Mouse (Mus musculus): ENCODE measurements at regions not wholly inside any gene's neighbourhood (a gene's known extent, or its start where the extent isn't known, plus 50 kb on each side); places are given as distances from the start of the nearest gene placed in this dataset.
A peak's percentile ranks its signal among the peaks of the same experiment; 100 is the strongest.

DNA sequence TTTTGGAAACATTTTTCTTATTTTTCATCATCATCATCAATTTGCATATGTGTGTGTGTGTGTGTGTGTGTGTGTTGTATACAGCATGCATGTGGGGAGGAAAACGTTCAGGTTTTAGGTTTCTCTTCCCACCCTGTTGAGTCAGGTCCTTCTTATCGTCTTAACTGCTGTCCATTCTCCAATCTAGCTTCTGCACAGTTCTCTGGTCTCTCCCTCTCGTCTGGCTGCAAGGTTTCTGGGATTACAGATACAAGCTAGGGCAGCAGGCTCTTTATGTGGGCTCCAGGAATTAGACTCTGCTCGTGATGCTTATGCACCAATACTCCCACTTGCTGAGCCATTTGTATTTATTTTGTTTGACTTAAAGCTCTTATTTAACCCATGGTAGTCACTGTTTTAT lies 226.6 kb upstream of the Cwc22 start:
- Histone ChIP-seq H3K27me3 (ENCODE audit: control insufficient read depth, insufficient read depth, low read length) (no peaks in the 10 kb centered on the region), H3K9ac (ENCODE audit: low read depth, low read length, severe bottlenecking) (no peak overlapping the region), H3K36me3 (ENCODE audit: control insufficient read depth, insufficient read depth, low read length) (no peaks in the 10 kb centered on the region), H3K4me3 (replicated peaks; ENCODE audit: low read length) (no peak overlapping the region), H3K9me3 (ENCODE audit: control insufficient read depth, low read length) (0 out of 2 replicates have a peak, but pooled peaks cover 4% of the 10 kb centered on the region), H3K27ac (replicated peaks; ENCODE audit: low read depth, low read length) (no peak overlapping the region), H3K4me2 (replicated peaks; ENCODE audit: low read depth, low read length, severe bottlenecking) (no peak overlapping the region), H3K4me1 (ENCODE audit: control insufficient read depth, insufficient read depth, low read length) (no peaks in the 10 kb centered on the region)
- 61% methylated on average over 4 of the region's 4 CpGs for WGBS
- DNase-seq (ENCODE audit: low spot score) (no peak), ATAC-seq (ENCODE audit: low FRiP score, low read depth) (no peak)
- TF ChIP-seq POLR2A (IDR thresholded peaks at IDR 0.05; ENCODE audit: borderline replicate concordance, extremely low read depth, insufficient read depth, insufficient read length), result no peak

DNA sequence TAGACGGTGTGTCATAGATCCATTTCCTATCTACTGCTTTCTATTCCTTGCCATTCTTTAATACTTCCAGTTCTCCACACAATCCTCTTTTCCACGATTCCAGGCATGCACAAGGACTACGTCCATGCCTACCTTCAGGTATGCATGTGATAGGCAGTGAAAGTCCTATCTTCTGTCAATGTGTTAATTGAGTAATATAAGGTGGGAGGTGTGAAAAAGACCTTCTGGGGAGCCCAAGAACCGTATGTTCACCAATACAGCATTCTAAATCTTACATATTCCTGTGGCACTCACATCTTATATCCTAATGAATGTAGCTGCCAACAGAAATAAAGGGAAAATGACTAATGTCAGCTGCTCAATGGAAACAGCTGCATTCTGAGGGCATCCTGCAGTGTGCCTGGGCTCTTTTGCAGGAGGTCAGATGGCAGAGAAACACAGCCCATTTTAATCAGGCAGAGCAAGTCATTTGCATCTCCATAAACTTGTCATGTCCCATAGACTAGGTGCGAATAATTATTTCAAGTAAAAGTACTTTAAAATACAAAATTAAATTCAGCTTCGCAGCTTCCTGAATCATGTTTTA lies 224.1 kb upstream of the Cwc22 start:
- no peak for DNase-seq (ENCODE audit: low spot score)
- 77% methylated on average over 6 of the region's 6 CpGs for WGBS
- TF ChIP-seq POLR2A (IDR thresholded peaks at IDR 0.05; ENCODE audit: borderline replicate concordance, extremely low read depth, insufficient read depth, insufficient read length), result no peak
- no peak for ATAC-seq (ENCODE audit: low FRiP score, low read depth)
- H3K36me3 ChIP-seq (ENCODE audit: control insufficient read depth, insufficient read depth, low read length), result no peaks in the 10 kb centered on the region
- H3K4me2 ChIP-seq (replicated peaks; ENCODE audit: low read depth, low read length, severe bottlenecking), result no peak overlapping the region
- H3K9me3 ChIP-seq (ENCODE audit: control insufficient read depth, low read length), result no peaks in the 10 kb centered on the region
- H3K4me1 ChIP-seq (ENCODE audit: control insufficient read depth, insufficient read depth, low read length), result no peaks in the 10 kb centered on the region
- no peak overlapping the region for H3K9ac ChIP-seq (ENCODE audit: low read depth, low read length, severe bottlenecking)
- H3K27ac ChIP-seq (replicated peaks; ENCODE audit: low read depth, low read length), result no peak overlapping the region
- no peak overlapping the region for H3K4me3 ChIP-seq (replicated peaks; ENCODE audit: low read length)
- no peaks in the 10 kb centered on the region for H3K27me3 ChIP-seq (ENCODE audit: control insufficient read depth, insufficient read depth, low read length)

DNA sequence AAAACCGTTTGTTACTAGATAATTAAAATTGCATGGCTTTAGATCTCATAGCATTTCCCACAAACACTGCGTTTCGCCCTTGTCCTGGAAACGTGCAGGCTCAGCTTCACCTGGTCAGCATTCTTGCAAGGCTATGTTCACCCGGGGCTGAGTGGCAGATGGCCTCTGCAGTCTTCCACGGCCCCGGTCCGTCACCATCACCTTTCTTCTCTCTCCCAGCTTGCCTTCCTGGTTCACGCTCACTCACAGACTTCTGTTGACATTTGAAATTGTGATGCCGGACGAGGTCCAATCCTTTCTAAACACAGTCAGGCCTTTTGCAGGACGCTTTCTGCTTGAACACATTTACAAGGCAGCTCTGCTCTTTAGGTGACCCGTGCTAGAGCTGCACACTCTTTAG lies 219.3 kb upstream of the Cwc22 start:
- no peak overlapping the region for H3K27ac ChIP-seq (replicated peaks; ENCODE audit: low read depth, low read length)

DNA sequence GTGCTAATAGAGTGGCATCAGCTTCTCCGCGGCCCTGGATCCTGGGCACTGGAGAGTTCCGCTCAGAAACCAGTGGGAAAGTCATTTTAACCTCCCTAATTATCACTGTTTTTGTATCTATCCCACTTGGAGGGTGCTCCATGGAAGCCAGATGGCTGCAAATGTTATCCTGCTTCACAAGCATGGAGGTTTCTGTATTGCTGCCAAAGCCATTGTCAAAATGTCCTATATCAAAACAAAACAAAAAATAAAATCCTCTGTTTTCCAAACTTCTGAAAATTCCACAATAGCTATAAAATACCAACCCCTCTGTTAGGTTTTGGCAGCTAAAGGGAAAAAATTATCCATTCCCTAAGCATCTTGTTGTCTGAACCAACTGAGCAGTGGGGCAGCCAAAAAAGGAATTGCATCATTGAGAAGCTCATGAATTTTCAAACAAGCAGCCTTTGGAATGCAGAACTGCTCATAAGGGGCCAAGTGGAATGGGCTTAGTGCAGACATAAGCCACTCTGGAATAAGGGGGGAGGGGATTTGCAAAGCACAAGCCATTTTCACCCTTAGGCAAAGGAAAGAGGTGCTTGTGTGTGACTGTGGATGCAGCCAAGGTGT lies 213.8 kb upstream of the Cwc22 start:
- no peaks in the 10 kb centered on the region for H3K9me3 ChIP-seq (ENCODE audit: control insufficient read depth, low read length)
- no peak overlapping the region for H3K9ac ChIP-seq (ENCODE audit: low read depth, low read length, severe bottlenecking)
- peak; percentile 60 for ATAC-seq (ENCODE audit: low FRiP score, low read depth)
- no peak for TF ChIP-seq POLR2A (IDR thresholded peaks at IDR 0.05; ENCODE audit: borderline replicate concordance, extremely low read depth, insufficient read depth, insufficient read length)
- WGBS, result 60% methylated on average over 3 of the region's 3 CpGs
- 0 out of 2 replicates have a peak, but pooled peaks cover 4% of the 10 kb centered on the region for H3K4me1 ChIP-seq (ENCODE audit: control insufficient read depth, insufficient read depth, low read length)
- no peak overlapping the region for H3K4me2 ChIP-seq (replicated peaks; ENCODE audit: low read depth, low read length, severe bottlenecking)
- H3K4me3 ChIP-seq (replicated peaks; ENCODE audit: low read length), result no peak overlapping the region
- H3K27me3 ChIP-seq (ENCODE audit: control insufficient read depth, insufficient read depth, low read length), result no peaks in the 10 kb centered on the region
- no peak overlapping the region for H3K27ac ChIP-seq (replicated peaks; ENCODE audit: low read depth, low read length)
- no peaks in the 10 kb centered on the region for H3K36me3 ChIP-seq (ENCODE audit: control insufficient read depth, insufficient read depth, low read length)
- peak; percentile 47 for DNase-seq (ENCODE audit: low spot score)

More for the DNA sequence above, 219.3 kb upstream of the Cwc22 start:
- no peak overlapping the region for H3K4me2 ChIP-seq (replicated peaks; ENCODE audit: low read depth, low read length, severe bottlenecking)
- no peak for TF ChIP-seq POLR2A (IDR thresholded peaks at IDR 0.05; ENCODE audit: borderline replicate concordance, extremely low read depth, insufficient read depth, insufficient read length)
- H3K9ac ChIP-seq (ENCODE audit: low read depth, low read length, severe bottlenecking), result no peak overlapping the region
- no peaks in the 10 kb centered on the region for H3K4me1 ChIP-seq (ENCODE audit: control insufficient read depth, insufficient read depth, low read length)
- H3K27me3 ChIP-seq (ENCODE audit: control insufficient read depth, insufficient read depth, low read length), result no peaks in the 10 kb centered on the region
- H3K36me3 ChIP-seq (ENCODE audit: control insufficient read depth, insufficient read depth, low read length), result no peaks in the 10 kb centered on the region
- 68% methylated on average over 13 of the region's 13 CpGs for WGBS
- no peaks in the 10 kb centered on the region for H3K9me3 ChIP-seq (ENCODE audit: control insufficient read depth, low read length)
- no peak for ATAC-seq (ENCODE audit: low FRiP score, low read depth)
- H3K4me3 ChIP-seq (replicated peaks; ENCODE audit: low read length), result no peak overlapping the region
- no peak for DNase-seq (ENCODE audit: low spot score)

- DNase-seq (ENCODE audit: low spot score), result no peak
- H3K27ac ChIP-seq (replicated peaks; ENCODE audit: low read depth, low read length), result no peak overlapping the region
- WGBS, result 83% methylated on average over 3 of the region's 3 CpGs
- H3K36me3 ChIP-seq (ENCODE audit: control insufficient read depth, insufficient read depth, low read length), result no peaks in the 10 kb centered on the region
- H3K9ac ChIP-seq (ENCODE audit: low read depth, low read length, severe bottlenecking), result no peak overlapping the region
- H3K4me3 ChIP-seq (replicated peaks; ENCODE audit: low read length), result no peak overlapping the region
- H3K4me2 ChIP-seq (replicated peaks; ENCODE audit: low read depth, low read length, severe bottlenecking), result no peak overlapping the region
- H3K27me3 ChIP-seq (ENCODE audit: control insufficient read depth, insufficient read depth, low read length), result no peaks in the 10 kb centered on the region
- TF ChIP-seq POLR2A (IDR thresholded peaks at IDR 0.05; ENCODE audit: borderline replicate concordance, extremely low read depth, insufficient read depth, insufficient read length), result no peak
- no peaks in the 10 kb centered on the region for H3K9me3 ChIP-seq (ENCODE audit: control insufficient read depth, low read length)
- no peaks in the 10 kb centered on the region for H3K4me1 ChIP-seq (ENCODE audit: control insufficient read depth, insufficient read depth, low read length)
- ATAC-seq (ENCODE audit: low FRiP score, low read depth), result no peak
Observed at GRCm38 (mm10) chr2:78110335-78110734, 164.2 kb upstream of the Cwc22 start.
